Mouse (Mus musculus): ENCODE data around the gene Abhd17a.

DNA sequence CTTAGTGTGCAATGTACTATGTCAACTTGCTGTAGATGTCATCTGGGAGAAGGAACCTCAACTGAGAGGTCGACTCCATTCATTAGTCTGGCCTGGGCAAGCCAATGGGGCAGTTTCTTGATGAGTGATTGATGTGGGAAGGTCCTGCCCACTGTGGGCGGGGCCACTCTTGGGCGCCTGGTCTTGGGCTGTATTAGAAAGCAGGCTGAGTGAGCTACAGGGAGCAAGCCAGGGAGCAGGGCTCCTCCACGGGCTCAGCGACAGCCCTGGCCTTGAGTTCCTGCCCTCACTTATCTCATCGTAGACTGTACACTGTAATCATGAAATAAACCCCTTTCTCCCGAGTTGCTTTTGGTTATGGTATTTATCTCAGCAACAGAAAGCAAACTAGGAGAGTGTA, 56.4 kb downstream of the Abhd17a start:
- TF ChIP-seq EP300 (IDR thresholded peaks at IDR 0.05; ENCODE audit: low read depth) (no peak), CTCF (IDR thresholded peaks at IDR 0.05; ENCODE audit: low read depth) (no peak)

All from liver, postnatal 0 days (tissue).